Mouse (Mus musculus) cerebral cortex, adult 2 months (tissue): ENCODE data around the gene Lep.

Experiments
- WGBS: fragments of 180-500 bp; shearing (Covaris S2); methylation state at CpG from one replicate; pipeline ENCODE4 v1.1.7; 2018; 5-methylcytosine and 5-hydroxymethylcytosine counted together

The Lep gene

GRCm38 (mm10) chr6:29049926-29050325 lies 10.1 kb upstream of the Lep start:
- WGBS: 70% methylated on average over 5 of the region's 5 CpGs

DNA sequence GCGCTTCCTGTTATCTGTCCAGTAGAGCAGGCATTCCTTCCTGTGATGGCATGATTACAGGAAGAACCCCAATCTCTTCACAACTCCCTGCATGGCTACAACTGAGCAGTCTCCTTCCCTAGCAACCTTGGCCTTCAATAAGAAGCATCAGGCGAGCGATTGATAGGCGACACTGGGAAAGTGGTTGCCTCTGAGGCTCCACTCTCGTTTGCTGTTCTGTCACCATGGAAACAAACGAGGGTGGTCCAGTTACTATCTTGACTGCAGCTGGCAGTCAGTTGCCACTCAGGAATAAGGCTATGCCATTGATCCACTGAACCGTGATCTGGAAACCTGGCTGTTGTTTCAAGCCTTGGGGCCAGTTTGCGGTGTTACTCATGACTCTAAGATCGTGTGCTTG lies 7.8 kb upstream of the Lep start:
- 66% methylated on average over 9 of the region's 9 CpGs for WGBS

- 89% methylated on average over 7 of the region's 7 CpGs for WGBS
Measured at GRCm38 (mm10) chr6:29053181-29053580, 6.8 kb upstream of the Lep start.

GRCm38 (mm10) chr6:29056377-29056776 lies 3.6 kb upstream of the Lep start:
- 86% methylated on average over 7 of the region's 7 CpGs for WGBS

GRCm38 (mm10) chr6:29066389-29066790 lies 6.4 kb downstream of the Lep start:
- WGBS: 75% methylated on average over 8 of the region's 8 CpGs

- 78% methylated on average over 4 of the region's 4 CpGs for WGBS
Measured at GRCm38 (mm10) chr6:29072258-29072657, 12.2 kb downstream of the Lep start.

- WGBS: 72% methylated on average over 11 of the region's 11 CpGs
Measured at GRCm38 (mm10) chr6:29073462-29074132, 13.6 kb downstream of the Lep start.

DNA sequence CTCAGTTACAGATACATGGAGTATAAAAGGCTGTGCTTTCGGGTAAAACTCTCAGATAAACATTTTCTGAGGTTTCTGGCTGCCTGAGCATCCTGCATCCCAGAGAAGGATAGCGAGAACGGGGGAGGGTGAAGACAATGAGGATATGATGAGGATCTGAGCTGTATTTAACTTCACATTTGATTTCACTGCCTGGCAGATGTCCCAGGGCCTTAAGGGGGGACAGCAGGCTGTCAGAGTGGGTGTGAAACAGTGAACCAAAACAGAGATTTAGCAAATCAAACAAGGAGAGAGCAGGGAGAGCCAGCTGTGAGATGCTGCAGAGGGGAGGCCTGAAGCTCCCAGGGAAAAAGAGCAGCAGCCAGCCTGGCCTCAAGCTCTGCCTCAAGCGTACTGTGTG lies 19.3 kb downstream of the Lep start:
- WGBS: 28% methylated on average over 4 of the region's 4 CpGs

GRCm38 (mm10) chr6:29081826-29082363 lies 21.9 kb downstream of the Lep start:
- WGBS: 77% methylated on average over 10 of the region's 10 CpGs

GRCm38 (mm10) chr6:29082776-29083354 lies 22.8 kb downstream of the Lep start:
- WGBS: 60% methylated on average over 9 of the region's 9 CpGs

GRCm38 (mm10) chr6:29084401-29084800 lies 24.4 kb downstream of the Lep start:
- WGBS: 80% methylated on average over 7 of the region's 7 CpGs

GRCm38 (mm10) chr6:29087921-29088709 lies 28.1 kb downstream of the Lep start:
- 75% methylated on average over 7 of the region's 7 CpGs for WGBS

GRCm38 (mm10) chr6:29092234-29092633 lies 32.2 kb downstream of the Lep start:
- WGBS: 88% methylated on average over 7 of the region's 7 CpGs

- 66% methylated on average over 11 of the region's 11 CpGs for WGBS
Measured at GRCm38 (mm10) chr6:29092904-29093303, 32.9 kb downstream of the Lep start.

- WGBS: 49% methylated on average over 14 of the region's 14 CpGs
Measured at GRCm38 (mm10) chr6:29099536-29100170, 39.6 kb downstream of the Lep start.

- 29% methylated on average over 3 of the region's 3 CpGs for WGBS
Measured at GRCm38 (mm10) chr6:29100423-29100822, 40.4 kb downstream of the Lep start.

DNA sequence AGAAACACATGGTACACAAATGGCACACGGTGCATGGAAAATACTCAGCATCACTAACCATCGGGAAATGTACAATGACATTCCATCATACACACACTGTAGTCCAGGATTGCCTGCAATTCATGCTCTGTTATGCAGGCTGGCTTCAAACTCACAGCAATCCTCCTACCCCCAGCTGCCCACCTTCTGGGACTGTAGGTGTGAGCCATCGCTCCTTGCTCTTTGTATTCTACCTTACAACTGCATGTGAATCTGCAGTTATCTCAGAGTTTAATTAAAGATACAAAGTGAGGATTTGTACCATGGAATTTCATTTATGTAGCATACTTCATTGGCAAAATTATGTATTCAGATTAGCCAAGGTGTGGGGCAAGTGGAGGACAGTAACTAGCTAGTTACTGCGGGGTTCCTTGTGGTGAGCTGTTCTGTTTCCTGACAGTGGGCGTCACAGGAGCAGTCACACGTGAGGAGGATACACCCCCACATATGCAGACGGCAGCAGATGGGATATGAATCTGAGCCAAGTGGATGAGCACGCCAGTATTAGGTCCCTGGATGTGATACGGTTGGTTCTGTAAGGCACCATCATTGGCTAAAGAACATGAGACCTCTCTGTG lies 41.3 kb downstream of the Lep start:
- 45% methylated on average over 9 of the region's 9 CpGs for WGBS

DNA sequence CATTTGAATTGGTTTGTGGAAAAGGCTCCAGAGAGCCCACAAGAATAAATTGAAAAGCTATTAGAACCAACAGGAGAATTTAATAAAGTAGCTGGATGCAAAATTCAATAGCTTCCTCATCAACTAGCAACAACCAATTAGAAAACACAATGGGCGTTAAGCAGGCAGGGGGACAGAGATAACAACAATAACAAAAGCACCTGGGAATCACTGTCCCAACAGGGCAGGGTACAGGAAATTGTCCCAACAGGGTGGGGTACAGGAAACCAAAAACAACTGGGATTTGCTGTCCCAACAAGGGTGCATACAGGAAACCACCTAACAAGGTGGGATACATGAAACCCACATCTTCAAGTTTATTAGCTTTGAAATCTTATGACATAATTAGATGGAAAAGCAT lies 48.4 kb downstream of the Lep start:
- 85% methylated on average over 1 of the region's 1 CpGs for WGBS

DNA sequence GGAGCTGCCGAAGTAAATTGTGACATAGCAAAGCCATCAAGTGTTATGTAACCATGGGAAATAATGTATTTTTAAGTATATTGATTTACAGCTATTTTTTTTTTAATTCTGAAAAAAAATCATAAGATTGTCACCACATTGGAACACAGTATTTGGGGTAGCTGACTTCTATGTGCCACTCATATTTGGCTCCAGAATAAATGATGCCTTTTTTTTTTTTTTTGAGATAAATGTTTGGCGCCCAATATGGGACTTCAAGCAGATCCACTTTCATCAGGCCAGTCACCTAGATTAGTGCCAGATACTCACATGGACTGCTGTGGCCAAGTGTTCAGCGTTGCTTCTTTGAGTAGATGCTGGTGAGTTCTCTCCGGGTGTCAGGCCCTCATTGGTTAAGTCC lies 51.5 kb downstream of the Lep start:
- 93% methylated on average over 4 of the region's 4 CpGs for WGBS

DNA sequence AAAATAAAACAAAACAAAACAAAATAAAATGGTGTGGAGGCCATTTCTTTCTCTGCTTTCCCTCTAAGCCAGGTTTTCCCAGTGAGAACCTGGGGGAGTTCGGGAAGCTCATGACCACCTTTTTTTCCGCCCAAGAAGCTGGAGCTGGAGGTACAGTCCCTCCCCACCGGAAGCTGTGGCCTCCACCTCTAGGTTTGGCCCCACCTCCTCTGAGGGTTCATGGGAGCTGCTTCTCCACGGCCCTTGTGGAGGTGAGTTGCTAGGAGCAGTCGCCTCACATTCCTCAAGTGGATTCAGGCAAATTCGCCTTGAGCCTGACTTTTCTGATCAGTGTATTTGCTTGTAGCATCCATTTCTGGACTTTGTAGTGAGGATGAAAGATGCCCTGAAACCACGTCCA lies 55.7 kb downstream of the Lep start:
- WGBS: 77% methylated on average over 7 of the region's 7 CpGs

- 33% methylated on average over 7 of the region's 7 CpGs for WGBS
Measured at GRCm38 (mm10) chr6:29117417-29118104, 57.5 kb downstream of the Lep start.
